Mouse (Mus musculus): ENCODE results near the gene Cadm1.

DNA sequence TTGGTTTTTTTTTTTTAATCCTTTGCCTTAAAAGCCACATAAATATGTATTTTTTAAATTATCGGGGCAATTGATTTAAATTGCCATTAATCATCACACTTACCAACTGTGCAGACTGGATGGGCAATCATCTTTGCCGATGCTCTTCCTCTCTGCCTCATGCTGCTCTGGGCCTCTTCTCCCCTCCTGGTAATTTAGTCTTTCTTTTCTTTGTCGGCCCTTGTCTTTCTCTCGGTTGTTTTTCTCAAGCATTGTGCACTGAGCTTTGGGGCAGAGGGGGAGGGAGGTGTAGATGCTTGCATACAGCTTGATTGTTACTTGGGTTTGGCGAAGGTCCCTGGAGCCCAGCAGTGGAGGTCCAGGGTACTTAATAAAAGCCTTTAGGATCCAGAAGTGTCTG is 318.8 kb downstream of the Cadm1 start:
- TF ChIP-seq CTCF (IDR thresholded peaks at IDR 0.05; ENCODE audit: extremely low read depth, insufficient read length, insufficient replicate concordance, low read depth, low read length) (no peak), POLR2A (IDR thresholded peaks at IDR 0.05; ENCODE audit: low read depth, low read length) (no peak)
